Mouse (Mus musculus): ENCODE measurements at regions not wholly inside any gene's neighbourhood (a gene's known extent, or its start where the extent isn't known, plus 50 kb on each side); places are given as distances from the start of the nearest gene placed in this dataset.

GRCm38 (mm10) chr1:128658802-128659201 is 66.7 kb upstream of the Cxcr4 start:
- no peak for DNase-seq (ENCODE audit: low spot score in 2 of 2)
- intact Hi-C loops (cut with DNase I) = no loop called here

- intact Hi-C loops (cut with DNase I) = no loop called here
- no peak for DNase-seq (ENCODE audit: low spot score in 2 of 2)
These were observed 62.2 kb upstream of the Cxcr4 start for GRCm38 (mm10) chr1:128654099-128654862.

- intact Hi-C loops (cut with DNase I) = no loop called here
- no peak for DNase-seq (ENCODE audit: low spot score in 2 of 2)
These were observed 58.5 kb upstream of the Cxcr4 start for GRCm38 (mm10) chr1:128650596-128650995.

- intact Hi-C loops (cut with DNase I) = no loop called here
- DNase-seq (ENCODE audit: low spot score in 2 of 2) = no peak
These were observed 57.5 kb upstream of the Cxcr4 start for GRCm38 (mm10) chr1:128649490-128650178.

- no peak for DNase-seq (ENCODE audit: low spot score in 2 of 2)
- intact Hi-C loops (cut with DNase I) = no loop called here
These were observed 51.3 kb upstream of the Cxcr4 start for GRCm38 (mm10) chr1:128643316-128643776.

GRCm38 (mm10) chr1:128642212-128642611 is 50.1 kb upstream of the Cxcr4 start:
- intact Hi-C loops (cut with DNase I) = no loop called here
- DNase-seq (ENCODE audit: low spot score in 2 of 2) = no peak
